Mouse (Mus musculus): Measurements from ENCODE around the gene Crocc.

The Crocc gene

GRCm38 (mm10) chr4:140986711-140987395 lies 73.5 kb downstream of the Crocc start, which contains the start of gene Atp13a2:
Atp13a2 (plus strand) TSS chr4:140986873.
- DNase-seq (ENCODE audit: extremely low spot score, low spot score) = peak; percentile 88

GRCm38 (mm10) chr4:140986024-140986710 lies 74.2 kb downstream of the Crocc start:
- no peak for DNase-seq (ENCODE audit: extremely low spot score, low spot score)

GRCm38 (mm10) chr4:140984544-140984943 lies 75.8 kb downstream of the Crocc start:
- DNase-seq (ENCODE audit: extremely low spot score, low spot score) = no peak

GRCm38 (mm10) chr4:140983442-140983841 lies 76.9 kb downstream of the Crocc start:
- no peak for DNase-seq (ENCODE audit: extremely low spot score, low spot score)

- no peak for DNase-seq (ENCODE audit: extremely low spot score, low spot score)
Observed at GRCm38 (mm10) chr4:140982808-140983207, 77.5 kb downstream of the Crocc start.

GRCm38 (mm10) chr4:140981605-140982004 lies 78.7 kb downstream of the Crocc start:
- no peak for DNase-seq (ENCODE audit: extremely low spot score, low spot score)

- DNase-seq (ENCODE audit: extremely low spot score, low spot score) = no peak
Observed at GRCm38 (mm10) chr4:140977886-140978692, 82.3 kb downstream of the Crocc start.

GRCm38 (mm10) chr4:140977278-140977677 lies 83.1 kb downstream of the Crocc start:
- DNase-seq (ENCODE audit: extremely low spot score, low spot score) = no peak

GRCm38 (mm10) chr4:140975356-140975755 lies 85.0 kb downstream of the Crocc start:
- DNase-seq (ENCODE audit: extremely low spot score, low spot score) = no peak

GRCm38 (mm10) chr4:140974408-140974807 lies 85.9 kb downstream of the Crocc start:
- DNase-seq (ENCODE audit: extremely low spot score, low spot score) = no peak

GRCm38 (mm10) chr4:140971691-140972090 lies 88.7 kb downstream of the Crocc start:
- DNase-seq (ENCODE audit: extremely low spot score, low spot score) = no peak

GRCm38 (mm10) chr4:140967386-140968159 lies 92.8 kb downstream of the Crocc start:
- no peak for DNase-seq (ENCODE audit: extremely low spot score, low spot score)

All from neural tube, embryonic 10.5 days (tissue).